Mouse (Mus musculus) lung, postnatal 36 days (tissue): ENCODE results near the gene Rnase13.

ENCODE experiments used
- DNase-seq: peaks from one replicate; pipeline ENCODE4 v3.0.0; 2022; ENCODE audit warnings: mixed read lengths

Rnase13 gene

GRCm38 (mm10) chr14:51871741-51872140, 50.8 kb downstream of the Rnase13 start:
- no peak for DNase-seq
